Mouse (Mus musculus) heart, adult 18-20 months (tissue): Measurements from ENCODE around the gene Vsx2. TPM values are rescaled to one million over a fixed set of nuclear protein-coding genes. Genes with fewer than 3 reads are reported as not detected.
A peak's percentile ranks its signal among the peaks of the same experiment; 100 is the strongest.
"Not testable (repeated sequence)": the region's sequence is repeated elsewhere in the genome, so short reads cannot be mapped to it uniquely, and the experiment has no call there.

ENCODE experiments used
- DNase-seq, 2 experiments: peaks; one replicate each; pipeline ENCODE4 v3.0.0; 2021 to 2022; ENCODE audit warnings: mixed read lengths in 1 of 2
- long read RNA-seq, 2 experiments: library from polyadenylated mRNA; stranded (forward); transcript quantifications; one replicate each; pipeline ENCODE4 v2.0.0; 2021
- total RNA-seq, 2 experiments: library from RNA; stranded (reverse); gene quantifications; 2 replicates each; pipeline ENCODE4 v1.2.3; 2021

Gene Vsx2
- total RNA-seq, result not detected
- long read RNA-seq, experiment 1, result 0 reads
- long read RNA-seq, experiment 2, result 0 reads

DNA sequence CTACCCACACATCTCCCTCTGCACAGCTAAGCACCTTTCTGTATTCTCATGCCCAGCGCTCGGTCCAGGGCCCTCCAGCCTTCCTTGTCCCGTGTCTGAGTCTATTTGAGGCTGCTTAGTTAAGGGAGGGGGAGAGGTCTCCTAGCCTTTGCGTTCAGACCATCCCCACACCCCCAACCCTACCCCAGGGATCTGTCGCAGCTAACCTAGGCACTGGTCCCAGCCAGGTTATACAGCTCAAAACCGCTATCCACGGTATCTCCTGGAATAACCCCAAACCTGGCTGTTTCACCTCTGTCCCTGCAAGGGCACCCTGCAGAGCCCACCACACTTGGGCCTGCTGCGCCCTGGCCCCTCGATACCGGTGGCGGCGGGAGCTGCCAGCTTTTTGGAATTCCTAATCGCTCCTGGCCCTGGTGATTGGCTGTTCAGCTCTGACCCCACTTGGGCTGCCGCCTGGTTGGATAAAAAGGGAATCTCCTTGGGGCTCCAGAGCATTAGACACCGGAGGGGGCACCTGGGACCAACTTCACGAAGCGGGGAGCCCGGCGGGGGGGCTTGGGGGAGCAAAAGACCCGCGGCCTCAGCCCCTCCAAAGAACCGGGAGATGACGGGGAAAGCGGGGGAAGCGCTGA, at the start of gene Vsx2:
TSS of gene Vsx2 (plus strand) at position 427 of the 635 bp plus-strand sequence.
- DNase-seq, result no peak

DNA sequence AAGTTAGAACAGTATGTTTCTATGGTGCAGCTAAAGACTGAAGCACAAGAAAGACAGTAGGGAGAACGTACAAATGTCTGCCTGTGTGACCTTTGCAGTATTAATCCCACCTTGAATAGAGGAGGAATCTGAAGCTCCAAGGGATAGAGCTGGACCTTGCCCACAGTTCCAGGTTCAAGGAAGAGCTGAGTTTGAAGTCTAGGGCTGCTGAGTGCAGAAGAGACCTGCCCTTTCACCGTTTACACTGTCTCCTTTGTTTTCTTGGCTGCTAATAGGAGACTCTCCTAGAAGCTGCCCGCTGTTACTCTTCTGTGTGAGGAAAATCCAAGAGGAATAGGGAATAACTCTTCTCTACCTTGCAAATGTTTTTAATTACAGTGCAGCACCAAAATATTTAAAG, 45.8 kb upstream of the Vsx2 start:
- no peak for DNase-seq

DNA sequence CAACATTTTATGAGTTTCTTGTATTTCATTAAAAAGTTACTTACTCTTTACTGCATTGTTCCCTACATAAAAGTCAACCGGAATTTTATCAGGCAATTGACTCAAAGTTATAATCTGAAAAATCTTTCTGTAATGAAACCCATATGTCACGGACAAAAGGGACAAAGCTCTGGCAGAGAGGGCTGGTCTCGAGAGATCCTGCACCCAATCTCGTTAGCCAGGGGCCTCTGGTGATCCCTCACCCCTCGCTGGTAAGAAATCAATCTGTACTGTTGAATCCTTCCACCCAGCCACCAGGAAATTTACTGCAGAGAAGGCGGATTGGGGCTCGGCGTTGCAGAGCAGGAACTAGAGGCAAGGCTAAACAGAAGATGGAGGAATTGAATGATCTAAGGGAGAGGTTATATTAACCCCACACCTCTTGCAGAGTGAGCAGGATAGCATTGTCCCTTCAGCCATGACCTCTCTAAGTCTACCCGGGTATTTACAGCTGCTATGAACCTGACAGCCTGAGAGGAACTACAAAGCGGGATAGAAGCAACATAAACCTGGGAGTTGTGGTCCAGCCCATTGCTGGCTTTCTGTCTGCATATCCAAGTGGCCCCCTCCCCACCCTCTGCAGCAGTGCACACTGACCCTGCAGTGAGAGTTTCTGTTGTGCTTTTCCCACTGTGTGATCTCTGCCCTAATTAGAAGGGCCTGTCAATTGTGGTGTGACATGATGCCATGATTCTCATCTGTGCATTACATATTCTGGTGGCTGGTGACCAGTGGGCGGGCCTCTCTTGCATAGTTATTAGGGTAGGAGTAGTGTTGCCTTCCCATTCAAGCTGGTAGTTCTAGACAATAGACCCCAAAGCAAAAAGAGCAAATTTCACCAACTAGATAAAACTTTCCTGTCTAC, 45.2 kb upstream of the Vsx2 start:
- DNase-seq, result no peak

DNA sequence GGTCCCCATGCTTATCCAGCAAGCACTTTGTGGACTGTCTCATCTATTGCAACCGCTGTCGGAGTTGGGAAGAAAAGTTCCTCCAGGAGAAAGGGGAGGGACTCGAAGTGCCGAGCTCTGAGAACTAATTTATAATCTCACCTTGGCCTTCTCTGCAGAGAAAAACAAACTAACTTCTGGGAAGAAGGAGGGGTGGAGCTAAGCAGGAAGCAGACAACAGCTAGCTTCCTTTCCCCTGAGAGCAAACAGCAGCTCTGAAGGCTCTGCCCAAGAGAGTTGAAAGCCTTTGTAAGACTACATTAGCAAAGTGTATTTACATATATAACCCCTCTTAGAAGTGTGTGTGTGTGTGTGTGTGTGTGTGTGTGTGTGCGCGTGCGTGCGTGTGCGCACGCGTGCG, 44.1 kb upstream of the Vsx2 start:
- DNase-seq, result no peak

DNA sequence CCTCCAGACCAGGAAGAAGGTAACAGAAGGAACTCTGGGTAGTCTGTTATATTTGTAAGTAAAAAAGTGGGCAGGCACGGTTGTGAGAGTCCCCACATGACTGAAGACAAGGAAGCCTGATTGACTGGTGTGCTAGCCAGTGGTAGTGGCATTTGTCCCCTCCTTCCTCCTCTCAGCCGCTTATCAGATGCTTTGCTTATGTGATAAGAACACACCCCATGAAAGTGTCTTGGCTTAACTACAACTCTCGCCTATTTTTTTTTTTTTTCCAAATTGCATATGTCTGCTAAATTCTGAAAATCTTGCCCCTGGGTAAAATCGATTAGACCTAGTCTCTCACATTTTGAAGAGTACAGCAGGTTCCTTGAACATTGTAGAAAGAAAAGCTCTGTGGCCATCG, 39.1 kb upstream of the Vsx2 start:
- no peak for DNase-seq

DNA sequence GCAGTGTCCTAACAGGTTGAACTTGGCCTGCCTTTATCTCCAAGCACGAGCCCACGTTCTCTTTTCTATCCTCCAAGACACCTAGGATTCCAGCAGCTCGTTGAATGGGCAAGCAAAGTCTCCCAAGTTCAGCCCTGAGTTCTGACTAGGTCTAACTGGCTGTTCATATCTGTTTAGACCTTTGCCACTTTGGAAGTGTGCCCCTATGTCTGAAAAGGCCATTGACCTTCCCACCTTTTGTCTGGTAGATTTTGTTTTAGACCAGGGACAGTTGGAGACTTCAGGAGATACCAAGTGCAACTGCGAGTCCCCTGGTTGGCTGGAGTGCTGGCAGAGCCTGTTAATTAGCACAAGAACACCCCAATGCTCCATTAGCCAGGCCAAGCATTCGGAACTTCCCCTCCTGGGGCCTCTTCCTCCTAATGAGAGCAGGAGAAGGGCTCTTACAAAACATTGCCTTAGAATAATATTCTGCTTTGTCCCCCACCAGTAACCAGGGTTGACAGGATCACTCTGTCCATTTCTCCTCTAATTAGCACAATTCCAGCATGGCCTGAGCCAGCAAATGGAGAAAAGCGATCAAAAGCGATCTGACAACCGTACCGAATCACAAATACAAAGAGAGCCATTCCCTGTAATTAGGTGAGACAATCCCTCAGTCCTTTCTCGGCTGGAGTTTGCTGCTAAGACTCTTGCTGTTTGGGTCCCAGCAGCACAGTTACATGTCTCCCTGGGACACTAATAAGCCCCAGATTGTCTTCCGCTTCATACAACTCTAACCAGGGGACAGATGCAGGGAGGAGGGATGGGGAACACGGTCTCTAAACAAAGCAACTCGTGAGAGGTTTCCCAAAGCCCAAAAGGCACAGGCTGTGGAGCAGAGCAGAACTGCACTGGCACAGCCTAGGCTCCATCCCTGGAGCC, 37.4 kb upstream of the Vsx2 start:
- no peak for DNase-seq

DNA sequence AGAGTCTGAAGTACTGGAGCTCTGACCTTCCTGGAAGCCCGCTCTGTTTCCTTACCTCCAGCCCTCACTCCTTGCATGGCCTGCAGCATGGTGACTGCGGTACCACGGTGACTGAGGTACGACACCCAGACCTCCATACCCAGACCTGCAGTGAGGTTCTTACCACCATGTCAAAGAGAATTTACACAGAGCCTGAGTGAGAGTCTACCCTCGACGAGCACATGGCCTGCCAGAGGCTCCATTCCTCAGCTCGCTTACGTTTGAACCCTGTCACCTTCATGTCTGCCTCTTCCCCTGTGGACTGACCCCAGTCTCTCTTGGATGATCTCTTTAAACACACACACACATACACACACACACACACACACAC, 36.7 kb upstream of the Vsx2 start:
- no peak for DNase-seq

DNA sequence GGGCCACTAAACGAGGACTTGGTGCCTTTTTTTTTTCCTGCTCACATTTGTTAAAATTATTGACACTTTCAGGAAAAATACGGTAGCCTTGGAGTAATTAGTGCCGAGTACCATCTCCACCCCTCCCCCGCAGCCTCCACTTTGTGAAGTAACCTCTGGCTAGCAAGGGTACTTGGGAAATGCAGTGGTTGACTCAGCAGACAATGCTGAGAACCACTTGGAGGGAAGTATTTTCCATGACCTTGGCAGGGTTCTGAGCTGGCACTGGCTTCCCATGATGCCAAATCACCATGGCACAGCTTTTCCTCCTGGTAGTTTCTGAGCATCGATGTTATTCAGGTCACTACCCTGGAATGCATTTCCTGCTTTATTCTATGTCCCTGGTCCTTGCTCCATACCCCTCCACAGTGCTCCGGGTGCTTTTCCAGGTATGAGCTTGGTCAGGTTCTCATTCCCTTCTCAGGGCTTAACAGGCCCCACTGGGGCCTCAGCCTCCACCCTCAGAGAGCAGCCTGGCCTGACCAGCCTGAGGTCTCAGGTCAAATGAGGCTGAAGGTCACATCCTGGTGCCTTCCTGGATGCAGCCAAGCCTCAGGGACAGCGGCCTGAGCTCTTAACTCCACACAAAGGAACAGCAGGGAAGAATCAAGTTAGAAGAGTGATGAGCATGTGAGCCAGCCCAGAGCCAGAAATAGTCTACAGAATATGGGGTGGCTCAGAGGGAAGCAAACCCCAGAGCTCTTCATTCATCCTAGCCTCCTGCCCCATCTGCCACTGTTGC, 35.7 kb upstream of the Vsx2 start:
- no peak for DNase-seq

DNA sequence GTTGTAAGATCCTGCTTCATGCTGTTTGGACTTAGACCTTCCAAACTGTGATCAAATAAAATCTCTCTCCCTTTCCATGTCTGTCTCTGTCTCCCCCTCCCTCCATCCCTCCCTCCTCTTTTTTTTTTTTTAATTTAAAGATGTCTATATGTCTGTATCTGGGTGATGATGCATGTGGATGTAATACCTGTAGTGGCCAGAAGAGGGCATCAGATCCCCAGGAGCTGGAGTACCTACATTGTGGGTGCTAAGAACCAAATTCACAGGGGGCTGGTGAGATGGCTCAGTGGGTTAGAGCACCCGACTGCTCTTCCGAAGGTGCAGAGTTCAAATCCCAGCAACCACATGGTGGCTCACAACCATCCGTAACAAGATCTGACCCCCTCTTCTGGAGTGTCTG, 30.0 kb upstream of the Vsx2 start:
- DNase-seq, result not testable (repeated sequence)

DNA sequence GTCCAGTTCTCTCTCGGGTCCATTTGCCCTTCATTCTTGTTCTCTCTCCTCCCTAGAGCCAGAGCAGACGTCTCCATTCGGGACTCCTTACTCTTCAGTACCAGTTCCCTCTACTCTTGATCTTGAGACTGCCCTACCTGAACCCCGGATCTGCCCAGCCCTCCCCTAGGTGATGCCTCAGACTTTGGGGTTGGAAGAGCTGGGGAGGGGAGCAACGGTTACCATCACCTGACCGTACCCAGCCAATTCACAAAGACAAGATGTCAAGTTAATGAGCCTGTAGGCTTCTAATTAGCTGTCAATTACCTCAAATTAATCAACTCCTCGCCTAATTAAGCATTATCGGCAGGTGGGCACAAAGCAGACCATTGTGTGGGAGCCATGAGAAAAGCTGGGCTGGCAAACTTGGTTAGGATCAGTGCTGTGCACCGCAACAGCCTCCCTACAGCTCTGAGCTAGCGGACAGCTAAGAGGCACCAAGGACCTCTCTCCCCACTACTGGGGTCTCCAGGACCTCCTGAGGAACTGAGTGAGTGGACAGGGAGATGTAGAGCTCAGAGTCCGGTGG, 28.1 kb upstream of the Vsx2 start:
- DNase-seq, result no peak

DNA sequence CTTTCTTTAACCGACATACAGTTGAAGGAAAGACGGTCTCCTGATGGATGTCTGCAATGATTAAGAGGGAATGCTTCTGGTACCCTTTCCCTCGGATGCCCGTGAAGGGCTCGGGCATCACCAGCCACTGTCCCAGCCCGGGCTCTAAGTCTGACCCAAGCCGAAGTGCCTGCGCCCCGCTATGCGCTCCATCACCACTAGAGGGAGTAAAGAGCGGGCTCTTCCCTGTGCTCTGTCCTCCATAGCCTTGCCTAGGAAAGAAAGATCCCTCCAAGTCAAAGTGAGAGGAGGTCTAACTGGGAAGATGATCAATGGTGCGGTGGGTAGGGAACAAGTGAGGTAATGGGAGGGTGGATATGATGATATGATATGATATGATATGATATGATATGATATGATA, 23.5 kb upstream of the Vsx2 start:
- peak; percentile 32 to 71 for DNase-seq

DNA sequence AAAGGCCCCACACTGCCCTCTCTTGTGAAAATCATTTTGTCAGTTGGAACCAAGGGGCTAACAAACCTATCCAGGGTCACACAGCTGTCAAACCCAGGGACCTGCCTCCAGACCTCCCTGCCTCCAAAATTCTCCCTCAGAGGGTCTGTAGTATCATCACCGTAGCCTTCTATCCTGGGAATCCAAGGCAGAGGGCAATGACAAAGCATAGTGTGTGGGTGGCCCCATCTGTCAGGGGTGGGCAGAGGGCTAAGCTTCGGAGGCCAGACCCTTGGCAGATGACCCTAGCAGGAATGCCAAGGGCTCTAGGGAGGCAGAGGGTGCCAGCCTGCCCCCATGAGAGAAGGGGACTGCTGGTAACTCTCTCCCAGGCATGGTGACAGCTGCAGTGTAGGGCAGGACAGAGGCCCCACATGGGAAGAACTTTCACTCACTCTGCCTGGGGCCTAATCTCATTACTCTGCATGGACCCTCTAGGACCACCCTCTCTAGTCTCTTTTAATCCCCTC, 22.9 kb upstream of the Vsx2 start:
- DNase-seq, result no peak

DNA sequence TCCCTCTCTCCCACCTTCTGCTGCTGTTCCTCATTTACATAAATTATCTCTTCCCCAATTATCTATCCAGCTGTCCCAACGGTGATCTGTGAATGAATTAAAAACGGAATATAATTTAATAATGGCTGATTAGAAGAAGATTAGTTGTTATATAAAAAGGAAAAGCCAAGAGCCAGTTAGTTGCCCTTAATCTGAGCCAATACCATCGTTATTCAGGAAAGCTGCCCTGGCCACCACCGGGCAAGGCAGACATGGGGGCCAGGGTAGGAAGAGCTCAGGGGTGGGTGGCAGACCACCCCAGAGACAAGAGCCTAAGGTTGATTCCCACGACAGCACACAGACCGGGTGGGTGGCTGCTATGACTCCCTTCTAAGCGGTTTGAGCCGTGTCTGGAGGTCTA, 21.3 kb upstream of the Vsx2 start:
- no peak for DNase-seq

DNA sequence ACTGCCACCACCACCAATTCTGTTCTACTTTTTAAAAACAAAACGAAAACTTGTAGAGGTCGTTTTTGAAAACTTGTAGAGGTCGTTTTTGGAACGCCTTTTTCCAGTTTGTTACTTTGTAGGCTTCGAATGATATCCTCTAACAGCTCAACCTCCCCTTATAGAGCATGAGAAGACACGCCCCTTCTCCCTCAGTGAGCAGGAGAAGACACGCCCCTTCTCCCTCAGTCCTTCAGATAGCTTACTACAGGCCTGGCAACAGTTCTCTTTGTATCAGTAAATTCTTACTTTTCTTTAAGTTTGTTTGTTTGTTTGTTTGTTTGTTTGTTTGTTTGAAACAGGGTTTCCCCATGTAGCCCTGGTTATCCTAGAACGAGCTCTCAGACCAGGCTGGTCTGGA, 14.3 kb upstream of the Vsx2 start:
- no peak for DNase-seq

DNA sequence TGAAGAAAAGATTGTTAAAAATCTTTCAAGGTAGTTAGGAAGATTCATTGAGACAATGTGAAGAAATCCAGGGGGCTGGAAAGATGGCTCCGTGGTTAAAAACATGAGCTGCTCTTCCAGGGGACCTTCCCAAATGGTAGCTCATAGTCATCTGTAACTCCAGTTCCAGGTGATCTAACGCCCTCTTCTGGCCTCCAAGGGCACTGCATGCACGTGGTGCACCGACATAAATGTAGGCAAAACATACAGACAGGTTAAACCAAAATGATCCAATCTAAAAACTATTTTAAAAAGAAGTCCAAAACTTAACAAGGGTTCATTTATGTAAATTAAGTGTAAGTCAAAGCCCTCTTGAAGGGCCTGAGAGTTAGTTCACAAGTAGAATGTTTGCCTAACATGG, 7.0 kb upstream of the Vsx2 start:
- DNase-seq, result no peak

DNA sequence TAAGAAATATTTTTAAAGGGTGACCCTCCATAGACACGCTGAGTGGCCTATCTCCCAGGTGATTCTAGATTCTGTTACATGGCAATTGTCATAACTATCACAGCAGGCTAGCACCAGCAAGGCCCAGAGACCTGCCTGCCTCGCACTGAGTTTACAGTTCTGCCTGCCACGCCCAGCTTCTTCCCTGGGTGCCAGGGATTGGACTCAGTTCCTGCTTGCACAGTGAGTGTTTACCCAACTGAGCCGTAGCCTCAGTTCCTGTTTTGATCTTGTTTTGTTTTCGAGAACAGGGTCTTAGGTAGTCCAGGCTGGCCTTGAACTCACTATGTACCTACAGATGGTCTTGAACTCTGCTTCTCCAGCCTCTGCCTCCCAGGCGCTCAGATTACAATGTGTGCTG, 2.0 kb upstream of the Vsx2 start:
- no peak for DNase-seq

DNA sequence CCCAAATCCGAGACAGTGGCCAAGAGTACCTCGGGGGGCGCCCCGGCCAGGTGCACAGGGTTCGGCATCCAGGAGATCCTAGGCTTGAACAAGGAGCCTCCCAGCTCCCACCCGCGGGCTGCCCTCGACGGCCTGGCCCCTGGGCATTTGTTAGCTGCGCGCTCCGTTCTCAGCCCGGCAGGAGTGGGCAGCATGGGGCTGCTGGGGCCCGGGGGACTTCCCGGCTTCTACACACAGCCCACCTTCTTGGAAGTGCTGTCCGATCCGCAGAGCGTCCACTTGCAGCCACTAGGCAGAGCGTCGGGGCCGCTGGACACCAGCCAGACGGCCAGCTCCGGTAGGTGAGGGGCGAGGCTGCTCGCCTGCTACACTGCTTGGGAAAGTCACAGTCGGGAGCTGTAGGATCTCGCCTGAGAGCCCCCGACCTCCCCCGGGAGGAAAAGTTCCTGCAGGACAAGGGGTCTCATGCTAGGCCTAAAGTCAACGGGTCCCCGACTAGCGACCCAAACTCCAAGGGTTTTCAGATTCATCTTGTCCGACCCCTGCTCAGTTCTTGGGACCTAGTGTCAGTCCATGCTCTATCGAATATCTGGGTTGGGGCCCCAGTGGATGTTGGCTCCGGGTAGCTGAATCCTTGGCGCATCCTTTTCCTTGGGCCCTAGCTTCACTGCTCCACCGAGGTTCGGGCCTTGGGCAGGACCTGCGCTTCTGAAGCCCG, 573 bp downstream of the Vsx2 start:
- DNase-seq, result no peak

DNA sequence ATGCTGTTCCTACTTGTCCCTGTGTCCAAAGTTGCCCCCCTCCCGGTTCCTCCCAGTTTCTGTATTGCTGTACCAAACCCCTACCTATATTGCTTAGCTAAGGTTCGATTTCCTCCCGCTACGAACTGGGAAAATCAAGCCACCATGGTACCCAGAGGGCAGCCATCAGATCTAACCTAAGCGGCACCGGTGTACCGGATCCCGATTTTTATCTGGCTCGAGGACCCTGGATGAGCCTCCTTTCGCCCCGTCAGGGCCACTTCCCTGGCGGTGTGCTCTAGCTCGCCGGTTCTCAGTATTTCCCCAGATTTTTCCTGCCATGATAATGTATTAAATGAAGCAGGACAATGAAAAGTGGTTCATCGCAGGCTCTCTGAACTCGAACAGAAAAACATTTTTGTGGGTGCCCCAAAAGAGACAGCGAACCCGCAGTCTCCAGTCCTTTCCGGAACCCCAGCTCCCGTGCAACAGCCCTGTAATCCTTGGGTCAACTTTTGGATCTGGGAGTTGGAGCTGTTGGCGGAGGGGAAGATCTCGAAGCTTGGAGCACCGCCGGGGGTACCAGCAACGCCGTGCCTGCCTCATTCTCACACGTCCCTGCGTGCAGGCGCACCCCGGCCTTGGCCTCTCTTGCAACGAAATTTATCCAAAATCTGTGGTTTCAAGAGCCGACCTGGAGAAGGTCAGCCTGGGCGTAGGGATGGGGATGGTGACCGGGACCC, 1.3 kb downstream of the Vsx2 start:
- DNase-seq, result peak in 1 of 2 experiments; percentile 9

DNA sequence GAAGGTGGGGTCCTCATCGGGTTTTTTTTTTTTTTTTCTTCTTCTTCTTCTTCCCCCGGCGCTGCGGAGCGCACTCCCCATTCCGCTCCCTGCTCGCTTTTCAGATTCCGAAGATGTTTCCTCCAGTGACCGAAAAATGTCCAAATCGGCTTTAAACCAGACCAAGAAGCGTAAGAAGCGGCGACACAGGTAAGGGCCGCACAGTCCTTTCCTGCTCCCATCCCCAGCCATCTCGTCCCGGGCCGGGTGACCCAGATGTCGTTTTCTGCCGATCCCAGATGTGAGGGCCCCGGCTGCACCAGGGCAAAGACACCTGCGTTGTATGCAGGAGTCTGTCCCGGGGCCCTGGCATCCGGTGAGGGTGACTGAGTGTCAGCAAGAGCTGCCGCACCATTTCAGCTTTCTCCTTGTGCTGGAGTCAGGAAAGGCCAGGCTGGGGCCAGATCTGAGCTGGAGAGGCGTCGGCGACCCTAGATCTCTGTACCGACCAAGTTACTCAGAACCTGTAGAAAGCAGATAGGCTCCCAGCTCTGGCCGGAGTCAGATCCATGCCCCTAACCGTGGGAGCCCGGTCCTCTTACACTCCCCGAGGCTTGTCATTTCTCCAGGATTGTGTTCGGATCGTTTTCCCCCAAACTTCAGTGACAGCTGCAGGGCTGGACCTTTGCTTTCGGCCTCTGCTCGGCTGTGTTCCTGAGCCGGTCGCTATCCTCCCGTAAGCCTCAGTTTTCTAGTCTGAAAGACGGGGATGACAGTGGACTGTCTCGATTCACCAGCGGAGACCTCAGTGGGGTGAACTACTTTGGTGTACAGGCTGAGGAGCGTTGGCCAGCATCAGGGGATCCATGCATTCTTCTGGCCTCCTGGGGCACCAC, 2.1 kb downstream of the Vsx2 start:
- peak in 1 of 2 experiments; percentile 23 for DNase-seq
